ENCODE assay signal across 11 mouse cellular contexts in genomic region chr11:77876760-77877148, GRCm38 (mm10). TPM values are rescaled to one million over a fixed set of nuclear protein-coding genes. Genes with fewer than 3 reads are reported as not detected.
A peak's percentile ranks its signal among the peaks of the same experiment; 100 is the strongest.
DNase-seq lines count a peak whose midpoint lies in the region; ATAC-seq lines count a peak whose summit lies in the region.
"Had no signal": no experiment of that assay in that cellular context is flagged by ENCODE, and none has a peak within 500 bp of the region (broad histone marks: within the 10 kb centered on the region; RNA-seq: fewer than 3 reads in every experiment).

No protein-coding gene starts in this region.

- H3K4me2 ChIP-seq in heart, embryonic 13.5 days, result peak overlapping the region; percentile 61
- no peak overlapping the region for H3K4me2 ChIP-seq in hindbrain, embryonic 13.5 days
- H3K4me2 ChIP-seq: stomach, embryonic 15.5 days had no signal

- H3K27ac ChIP-seq in heart, embryonic 13.5 days (replicated peaks), result peak overlapping the region; percentile 94
- H3K27ac ChIP-seq in hindbrain, embryonic 13.5 days, result peak overlapping the region; percentile 81

- H3K4me3 ChIP-seq in heart, embryonic 13.5 days, result peak overlapping the region; percentile 20; the same call in 1 of the 2 replicates
- H3K4me3 ChIP-seq in hindbrain, embryonic 13.5 days, result no peak overlapping the region
- H3K4me3 ChIP-seq: stomach, embryonic 15.5 days had no signal

- H3K9ac ChIP-seq in heart, embryonic 13.5 days, result peak overlapping the region; percentile 69
- peak overlapping the region; percentile 30 for H3K9ac ChIP-seq in hindbrain, embryonic 13.5 days
- H3K9ac ChIP-seq: stomach, embryonic 15.5 days had no signal

- H3K36me3 ChIP-seq in heart, embryonic 13.5 days, result no peaks in the 10 kb centered on the region
- H3K36me3 ChIP-seq in hindbrain, embryonic 13.5 days, result no peaks in the 10 kb centered on the region
- H3K36me3 ChIP-seq: stomach, embryonic 15.5 days had no signal

- WGBS in heart, embryonic 13.5 days, result 29% methylated on average over 11 of the region's 11 CpGs
- 47% methylated on average over 11 of the region's 11 CpGs for WGBS in hindbrain, embryonic 13.5 days

- H3K4me1 ChIP-seq in heart, embryonic 13.5 days, result peaks cover 51% of the 10 kb centered on the region
- peaks cover 70% of the 10 kb centered on the region for H3K4me1 ChIP-seq in hindbrain, embryonic 13.5 days (replicated peaks)

- no peaks in the 10 kb centered on the region for H3K9me3 ChIP-seq in heart, embryonic 13.5 days
- H3K9me3 ChIP-seq in hindbrain, embryonic 13.5 days, result no peaks in the 10 kb centered on the region
- H3K9me3 ChIP-seq: stomach, embryonic 15.5 days had no signal

- no peaks in the 10 kb centered on the region for H3K27me3 ChIP-seq in heart, embryonic 13.5 days (replicated peaks)
- H3K27me3 ChIP-seq in hindbrain, embryonic 13.5 days, result peaks cover 20% of the 10 kb centered on the region
- H3K27me3 ChIP-seq: stomach, embryonic 15.5 days had no signal

- 0 out of 2 replicates have a peak, but pooled peaks have one; percentile 33 for ATAC-seq in heart, embryonic 13.5 days (ENCODE audit: extremely low read depth, insufficient number of reproducible peaks, low FRiP score, low TSS enrichment)
- no peak for ATAC-seq in hindbrain, embryonic 13.5 days (ENCODE audit: low FRiP score)

- DNase-seq in heart, adult 9 months (ENCODE audit: low spot score in 2 of 2), result no peak
- DNase-seq in thymus, postnatal 25 days, result peak; percentile 22
- DNase-seq in thymus, postnatal 10 days (ENCODE audit: low spot score in 2 of 2), result no peak
- DNase-seq in kidney, postnatal 25 days, result no peak
- DNase-seq in layer of hippocampus, adult 11-12 months (ENCODE audit: low spot score), result no peak
- no peak for DNase-seq in c-Kit-positive CD71-positive TER-119-positive erythroid progenitor cells, embryonic 14.5 days (ENCODE audit: low spot score)
- DNase-seq: adrenal gland, postnatal 14 days; gastrocnemius, postnatal 10 days had no signal

RNA-seq across cellular contexts. Expression of gene Pipox, which starts 17.1 kb away (rescaled TPM):
- 4.6 and 4.9 TPM in 2 replicates for polyA plus RNA-seq in heart, embryonic 13.5 days (2015; fragmentation: Nextera tagmentation; extraction: Ambion mirVana)
- polyA plus RNA-seq in hindbrain, embryonic 13.5 days (2015; fragmentation: Nextera tagmentation; extraction: Ambion mirVana), result 4.2 and 6.6 TPM in 2 replicates

RNA-seq across cellular contexts. Expression of gene Sez6, which starts 53.8 kb away (rescaled TPM):
- 0.09 and 0.20 TPM in 2 replicates for polyA plus RNA-seq in heart, embryonic 13.5 days (2015; fragmentation: Nextera tagmentation; extraction: Ambion mirVana)
- polyA plus RNA-seq in hindbrain, embryonic 13.5 days (2015; fragmentation: Nextera tagmentation; extraction: Ambion mirVana), result 112 and 121 TPM in 2 replicates

Comparison
In these comparisons a context has a peak if more than half of its experiments do, and no peak if none do; other contexts are left out.
1. RNA of gene Sez6, which starts 53.8 kb away (polyA plus RNA-seq): 112 to 121 TPM in hindbrain, embryonic 13.5 days; 0.09 to 0.20 TPM in heart, embryonic 13.5 days; every median in the first group is over 10 times any median in the second.